Mouse (Mus musculus) gastrocnemius, adult 2 months (tissue): Measurements from ENCODE around the gene Gm43552. TPM values are rescaled to one million over a fixed set of nuclear protein-coding genes. Genes with fewer than 3 reads are reported as not detected.
"Not testable (repeated sequence)": the region's sequence is repeated elsewhere in the genome, so short reads cannot be mapped to it uniquely, and the experiment has no call there.

Experiments used
- DNase-seq: peaks from one replicate; pipeline ENCODE4 v3.0.0; 2022
- H3K27ac ChIP-seq: fragments of 200-600 bp; 2 replicates; pipeline ENCODE4 v1.8.1; 2022; ENCODE audit warnings: mild to moderate bottlenecking
- H3K4me3 ChIP-seq: fragments of 200-600 bp; 2 replicates; pipeline ENCODE4 v1.8.1; 2022; ENCODE audit warnings: mild to moderate bottlenecking, moderate library complexity
- CTCF ChIP-seq: fragments of 200-600 bp; IDR thresholded peaks from 2 replicates; pipeline ENCODE4 v1.8.1; 2022; ENCODE audit warnings: antibody characterized with exemption, mild to moderate bottlenecking, moderate library complexity
- intact Hi-C: fragments of 180-260 bp; cut with DNase I; formaldehyde crosslinking; loops from one replicate; pipeline ENCODE4 v1.15.1; 2025
- long read RNA-seq, 2 experiments: library from polyadenylated mRNA; stranded (forward); transcript quantifications; one replicate each; pipeline ENCODE4 v2.0.0; 2021
- total RNA-seq, 2 experiments: library from RNA; stranded (reverse); gene quantifications; 2 replicates each; pipeline ENCODE4 v1.2.3; 2021

Gene Gm43552
- total RNA-seq, result not detected
- long read RNA-seq, experiment 1, result 0 reads
- long read RNA-seq, experiment 2, result 0 reads

- no peak for TF ChIP-seq CTCF
- intact Hi-C loops, result loop anchor here (2.0 to 5.0 kb wide), 4 partner anchors 44 to 204 kb away; partner anchors contain the start of genes Lias, Pds5a, Rpl9 and Smim14
- H3K4me3 ChIP-seq, result peak within 1 kb of the TSS; percentile 96
- DNase-seq, result peak; percentile 98
- peak within 1 kb of the TSS; percentile 99 for H3K27ac ChIP-seq
Measured at GRCm38 (mm10) chr5:65492716-65493531, at the start of gene Gm43552. TSS of gene Gm43552 (minus strand) at chr5:65492833.

- DNase-seq, result no peak
- Histone ChIP-seq H3K4me3 (no peak overlapping the region), H3K27ac (no peak overlapping the region)
- intact Hi-C loops, result no loop called here
- no peak for TF ChIP-seq CTCF
Measured at GRCm38 (mm10) chr5:65541889-65542288, 49.3 kb upstream of the Gm43552 start.

GRCm38 (mm10) chr5:65539786-65540185 lies 47.2 kb upstream of the Gm43552 start:
- no peak for TF ChIP-seq CTCF
- no peak for DNase-seq
- no peak overlapping the region for H3K4me3 ChIP-seq
- intact Hi-C loops, result loop anchor here (5.0 kb wide), 2 partner anchors 47 to 137 kb away; partner anchors contain the start of gene Gm43552
- H3K27ac ChIP-seq, result no peak overlapping the region

DNA sequence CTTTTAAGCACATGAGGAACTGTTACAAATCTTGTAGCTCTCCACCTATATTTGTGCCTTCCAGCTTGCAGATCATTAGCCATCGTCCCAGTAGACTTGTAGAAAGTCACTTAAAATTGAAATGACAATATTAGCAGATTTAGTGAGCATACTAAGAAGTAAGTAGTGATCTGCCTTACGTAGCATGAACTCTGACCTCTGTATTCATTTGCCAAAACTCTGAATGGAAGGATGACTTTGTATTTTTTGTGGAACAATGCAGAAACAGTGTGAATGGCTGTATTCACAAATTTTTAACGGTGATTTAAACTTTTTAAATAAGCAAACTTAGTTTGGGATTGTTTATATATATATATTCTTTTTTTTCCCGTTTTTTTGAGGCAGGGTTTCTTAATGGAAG lies 46.2 kb upstream of the Gm43552 start:
- intact Hi-C loops, result loop anchor here (5.0 kb wide), 2 partner anchors 47 to 137 kb away; partner anchors contain the start of gene Gm43552
- Histone ChIP-seq H3K27ac (peak overlapping the region; percentile 99; the same call in 1 of the 2 replicates), H3K4me3 (peak overlapping the region; percentile 98)
- DNase-seq, result no peak
- TF ChIP-seq CTCF, result no peak

GRCm38 (mm10) chr5:65538121-65538520 lies 45.5 kb upstream of the Gm43552 start:
- H3K4me3 ChIP-seq, result peak overlapping the region; percentile 98
- TF ChIP-seq CTCF, result no peak
- intact Hi-C loops, result loop anchor here (5.0 kb wide), 2 partner anchors 46 to 136 kb away; partner anchors contain the start of gene Gm43552
- DNase-seq, result no peak
- H3K27ac ChIP-seq, result peak overlapping the region; percentile 99

- Histone ChIP-seq H3K27ac (peak overlapping the region; percentile 99), H3K4me3 (peak overlapping the region; percentile 98)
- peak; percentile 75 for DNase-seq
- intact Hi-C loops, result loop anchor here (2.0 to 5.0 kb wide), 3 partner anchors 45 to 159 kb away; partner anchors contain the start of gene Gm43552
- no peak; the same call in 1 of the 2 replicates for TF ChIP-seq CTCF
Measured at GRCm38 (mm10) chr5:65537420-65538071, 44.9 kb upstream of the Gm43552 start.

GRCm38 (mm10) chr5:65536751-65537419 lies 44.3 kb upstream of the Gm43552 start, which contains the start of the genes Smim14 and Ube2k:
TSS of gene Smim14 (minus strand) at chr5:65537184.
TSS of gene Ube2k (plus strand) at chr5:65537233.
- H3K4me3 ChIP-seq, result peak within 1 kb of the TSS; percentile 98
- H3K27ac ChIP-seq, result peak within 1 kb of the TSS; percentile 99
- TF ChIP-seq CTCF, result peak; percentile 43
- peak; percentile 97 for DNase-seq
- intact Hi-C loops, result loop anchor here (2.0 to 5.0 kb wide), 3 partner anchors 45 to 160 kb away; partner anchors contain the start of gene Gm43552

GRCm38 (mm10) chr5:65536068-65536465 lies 43.4 kb upstream of the Gm43552 start:
- Histone ChIP-seq H3K27ac (peak overlapping the region; percentile 99), H3K4me3 (peak overlapping the region; percentile 98)
- intact Hi-C loops, result loop anchor here (2.0 to 5.0 kb wide), 3 partner anchors 44 to 161 kb away; partner anchors contain the start of gene Gm43552
- not testable (repeated sequence) for DNase-seq

DNA sequence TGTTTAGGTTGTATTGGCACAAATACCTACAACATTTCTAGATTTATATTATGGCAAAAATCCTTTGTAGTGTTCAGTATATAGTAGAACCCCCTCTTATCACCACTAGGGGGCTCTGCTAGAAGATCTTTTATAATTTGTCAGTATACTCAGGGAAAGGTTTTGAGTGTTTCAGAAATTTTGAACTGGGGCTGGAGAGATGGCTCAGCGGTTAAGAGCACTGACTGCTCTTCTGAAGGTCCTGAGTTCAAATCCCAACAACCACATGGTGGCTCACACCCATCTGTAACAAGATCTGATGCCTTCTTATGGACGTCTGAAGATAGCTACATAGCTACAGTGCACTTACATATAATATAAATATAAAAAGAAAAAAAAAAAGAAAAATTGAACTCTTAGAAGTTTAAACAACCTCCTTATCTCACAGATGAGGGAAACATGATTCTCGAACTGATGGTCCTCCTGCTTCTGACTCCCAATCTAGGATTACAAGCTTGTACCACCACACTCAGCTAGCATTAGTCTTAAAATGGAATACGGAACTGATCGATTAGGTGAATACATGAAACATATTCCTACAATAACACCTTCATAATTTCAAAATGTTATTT lies 42.9 kb upstream of the Gm43552 start:
- Histone ChIP-seq H3K4me3 (peak overlapping the region; percentile 98; the same call in 1 of the 2 replicates), H3K27ac (peak overlapping the region; percentile 99)
- intact Hi-C loops, result loop anchor here (2.0 to 5.0 kb wide), 3 partner anchors 43 to 161 kb away; partner anchors contain the start of gene Gm43552
- no peak for DNase-seq
- peak; percentile 80 for TF ChIP-seq CTCF

DNA sequence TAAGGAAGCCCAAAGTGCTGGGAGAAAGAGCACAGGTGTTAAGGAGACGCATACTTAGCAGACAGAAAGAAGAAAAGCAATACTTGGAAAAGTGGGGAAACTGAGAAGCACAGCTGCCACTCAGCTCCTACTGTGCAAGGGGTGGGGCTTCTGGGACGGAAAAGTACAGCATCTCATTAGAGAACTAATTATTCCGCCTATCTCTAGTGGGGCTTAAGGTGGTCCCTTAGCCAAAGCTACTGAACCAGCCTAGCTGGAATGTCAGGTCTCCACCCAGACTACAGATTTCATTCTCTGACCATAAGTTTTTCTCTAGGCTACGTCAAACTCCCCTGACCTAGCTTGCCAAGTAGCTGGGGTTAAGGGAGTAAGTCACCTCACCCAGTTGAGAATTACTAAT lies 41.9 kb upstream of the Gm43552 start:
- no peak for TF ChIP-seq CTCF
- DNase-seq, result no peak
- Histone ChIP-seq H3K4me3 (no peak overlapping the region), H3K27ac (no peak overlapping the region)
- intact Hi-C loops, result no loop called here

- Histone ChIP-seq H3K27ac (no peak overlapping the region), H3K4me3 (no peak overlapping the region)
- DNase-seq, result no peak
- no peak for TF ChIP-seq CTCF
- intact Hi-C loops, result no loop called here
Measured at GRCm38 (mm10) chr5:65531283-65531682, 38.6 kb upstream of the Gm43552 start.
